Mouse (Mus musculus) midbrain, embryonic 13.5 days (tissue): ENCODE data around the gene Fbxo34. TPM values are rescaled to one million over a fixed set of nuclear protein-coding genes. Genes with fewer than 3 reads are reported as not detected.

Experiments used
- ATAC-seq: fragments of 200-750 bp; cut with Nextera tagmentation; 2 replicates; pipeline ENCODE4 v1.8.0; 2017; ENCODE audit warnings: mild to moderate bottlenecking, moderate TSS enrichment, moderate library complexity
- H3K27ac ChIP-seq: fragments of 300-500 bp; sonication (generic); 2 replicates; pipeline ENCODE4 v1.5.1; 2015; ENCODE audit warnings: inconsistent platforms, mild to moderate bottlenecking, moderate library complexity
- H3K27me3 ChIP-seq: fragments of 300-500 bp; sonication (generic); 2 replicates; pipeline ENCODE4 v1.6.1; 2015; ENCODE audit warnings: mild to moderate bottlenecking, inconsistent platforms
- H3K36me3 ChIP-seq: fragments of 300-500 bp; sonication (generic); 2 replicates; pipeline ENCODE4 v1.6.1; 2015; ENCODE audit warnings: mild to moderate bottlenecking, inconsistent platforms
- H3K4me1 ChIP-seq: fragments of 300-500 bp; sonication (generic); replicated peaks from 2 replicates; pipeline ENCODE4 v1.6.1; 2015; ENCODE audit warnings: inconsistent platforms
- H3K4me2 ChIP-seq: fragments of 300-500 bp; sonication (generic); replicated peaks from 2 replicates; pipeline ENCODE4 v1.6.1; 2015; ENCODE audit warnings: moderate library complexity, mild to moderate bottlenecking, inconsistent platforms
- H3K4me3 ChIP-seq: fragments of 300-500 bp; sonication (generic); replicated peaks from 2 replicates; pipeline ENCODE4 v1.5.1; 2015; ENCODE audit warnings: mild to moderate bottlenecking, inconsistent platforms
- H3K9ac ChIP-seq: fragments of 300-500 bp; sonication (generic); replicated peaks from 2 replicates; pipeline ENCODE4 v1.6.1; 2015; ENCODE audit warnings: mild to moderate bottlenecking, inconsistent platforms
- H3K9me3 ChIP-seq: fragments of 300-500 bp; sonication (generic); 2 replicates; pipeline ENCODE4 v1.6.1; 2016; ENCODE audit warnings: mild to moderate bottlenecking, inconsistent platforms
- WGBS: fragments of 180-500 bp; shearing (Covaris S2); methylation state at CpG from one replicate; pipeline ENCODE4 v1.1.7; 2015; 5-methylcytosine and 5-hydroxymethylcytosine counted together
- polyA plus RNA-seq: library from polyadenylated mRNA; unstranded; fragments of >200 nt; fragmentation: Nextera tagmentation; extraction: Ambion mirVana; gene quantifications from 2 replicates; pipeline ENCODE4 v1.2.1, GENCODE M21; 2015

The Fbxo34 gene
- polyA plus RNA-seq, 1 experiment from 2014 or later, result 24.9 TPM

DNA sequence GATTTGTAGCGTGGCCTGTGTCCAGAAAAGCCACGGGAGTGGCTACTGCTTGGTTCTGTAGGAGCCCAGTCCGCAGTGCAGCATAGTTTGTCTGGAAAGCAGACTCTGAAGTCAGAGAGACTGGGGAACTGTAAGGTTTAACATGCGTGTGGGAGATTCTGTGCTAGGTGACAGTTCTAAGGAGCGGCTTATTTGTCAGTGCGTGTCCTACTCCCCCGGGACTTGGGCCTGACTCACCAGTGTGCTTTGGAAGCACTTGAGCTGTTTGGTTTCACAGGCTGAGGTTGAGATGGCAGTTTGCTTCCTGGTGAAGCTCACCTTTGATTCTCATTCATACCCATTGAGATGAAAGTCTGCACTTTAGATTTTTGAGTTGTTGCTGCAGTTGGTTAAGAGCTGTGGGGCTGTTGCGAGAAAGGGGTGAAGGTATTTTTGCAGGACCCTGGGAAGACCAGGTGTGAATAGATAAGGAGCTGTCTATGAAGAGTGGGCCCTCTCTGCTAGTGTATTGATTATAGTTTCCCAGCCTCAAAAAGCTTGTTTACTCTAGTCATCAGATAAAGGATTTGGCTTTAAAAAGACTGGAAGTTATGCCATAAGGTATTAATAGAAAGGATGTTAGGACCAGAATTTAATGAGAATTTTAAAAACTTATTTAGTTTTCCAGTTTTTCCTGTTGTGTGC lies 24.5 kb downstream of the Fbxo34 start:
- WGBS, result 87% methylated on average over 8 of the region's 8 CpGs
- no peak for ATAC-seq
- no peak overlapping the region for H3K9ac ChIP-seq

DNA sequence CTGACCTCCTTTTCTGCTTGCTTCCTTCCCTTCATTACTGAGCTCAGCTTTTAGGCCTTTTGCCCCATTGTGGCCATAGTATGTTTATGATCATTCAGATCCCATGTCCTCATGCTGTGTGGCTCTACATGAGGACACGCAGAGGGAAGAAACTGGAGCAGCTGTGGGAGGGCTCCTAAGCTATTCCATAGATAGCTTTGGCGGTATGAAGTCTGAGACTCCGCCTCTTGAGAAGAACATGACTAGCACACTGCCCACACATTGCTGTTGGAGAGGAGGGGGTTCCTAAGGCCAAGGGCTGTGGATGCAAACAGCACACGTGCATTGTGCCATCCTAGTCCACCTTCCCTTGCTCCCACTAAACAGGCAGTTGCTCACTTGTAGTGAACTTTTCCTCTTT lies 26.0 kb downstream of the Fbxo34 start:
- Histone ChIP-seq H3K36me3 (no peaks in the 10 kb centered on the region; the same call in 1 of the 2 replicates), H3K4me3 (no peak overlapping the region), H3K9ac (no peak overlapping the region), H3K4me1 (peaks cover 18% of the 10 kb centered on the region), H3K27ac (no peak overlapping the region), H3K9me3 (no peaks in the 10 kb centered on the region), H3K27me3 (no peaks in the 10 kb centered on the region), H3K4me2 (no peak overlapping the region)
- no peak for ATAC-seq
- 94% methylated on average over 4 of the region's 4 CpGs for WGBS

More for the DNA sequence above, 24.5 kb downstream of the Fbxo34 start:
- Histone ChIP-seq H3K27me3 (no peaks in the 10 kb centered on the region), H3K9me3 (no peaks in the 10 kb centered on the region), H3K4me1 (peaks cover 18% of the 10 kb centered on the region), H3K4me2 (0 out of 2 replicates have a peak overlapping the region, but pooled peaks have one; percentile 3), H3K4me3 (no peak overlapping the region), H3K36me3 (no peaks in the 10 kb centered on the region; the same call in 1 of the 2 replicates), H3K27ac (no peak overlapping the region)

DNA sequence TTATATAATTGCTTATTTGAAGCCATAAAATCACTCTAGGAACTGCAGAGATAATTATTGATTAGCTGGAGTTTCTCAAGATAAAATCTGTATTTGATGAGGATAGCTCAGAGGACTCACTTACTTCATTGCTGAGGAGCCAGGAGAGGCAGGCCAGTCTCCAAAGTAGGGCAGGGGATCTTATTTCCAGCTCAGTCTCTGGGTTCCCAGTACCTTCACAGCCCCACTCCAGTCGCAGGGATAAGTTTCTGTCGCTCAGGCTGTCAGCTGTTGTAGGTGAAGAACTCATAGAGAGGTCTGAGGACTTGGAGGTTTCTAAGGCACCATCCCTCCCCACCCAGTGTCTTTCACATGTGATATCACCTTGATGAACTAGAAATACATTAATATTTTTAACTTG lies 27.5 kb downstream of the Fbxo34 start:
- H3K4me2 ChIP-seq, result no peak overlapping the region
- no peak overlapping the region for H3K9ac ChIP-seq
- H3K36me3 ChIP-seq, result no peaks in the 10 kb centered on the region; the same call in 1 of the 2 replicates
- H3K4me1 ChIP-seq, result peaks cover 18% of the 10 kb centered on the region
- H3K27ac ChIP-seq, result no peak overlapping the region
- 87% methylated on average over 2 of the region's 2 CpGs for whole genome bisulfite sequencing
- no peak for ATAC-seq
- no peaks in the 10 kb centered on the region for H3K27me3 ChIP-seq
- no peak overlapping the region for H3K4me3 ChIP-seq
- no peaks in the 10 kb centered on the region for H3K9me3 ChIP-seq

DNA sequence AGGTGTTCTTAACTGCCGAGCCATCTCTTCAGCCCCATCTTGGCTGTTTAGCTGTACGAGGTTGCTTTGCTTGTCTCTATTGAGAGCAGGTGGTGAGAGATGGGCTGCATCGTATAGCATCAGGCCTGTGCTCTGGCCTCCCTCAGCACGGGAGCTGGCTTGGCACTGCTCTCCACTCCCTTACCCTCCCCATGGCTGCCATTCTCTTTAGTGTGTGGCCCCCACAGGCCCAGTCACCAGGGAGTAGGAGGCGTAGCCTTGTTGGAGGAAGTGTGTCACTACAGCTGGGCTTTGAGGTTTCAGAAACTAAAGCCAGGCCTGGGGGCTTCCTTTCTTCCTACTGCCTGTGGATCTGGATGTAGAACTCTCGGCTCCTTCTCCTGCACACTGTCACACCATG lies 32.0 kb downstream of the Fbxo34 start:
- no peaks in the 10 kb centered on the region for H3K9me3 ChIP-seq
- no peak for ATAC-seq
- no peak overlapping the region for H3K9ac ChIP-seq
- H3K4me3 ChIP-seq, result no peak overlapping the region
- H3K27ac ChIP-seq, result no peak overlapping the region
- 92% methylated on average over 6 of the region's 6 CpGs for WGBS
- no peak overlapping the region for H3K4me2 ChIP-seq
- no peaks in the 10 kb centered on the region for H3K36me3 ChIP-seq
- H3K4me1 ChIP-seq, result no peaks in the 10 kb centered on the region
- H3K27me3 ChIP-seq, result no peaks in the 10 kb centered on the region

DNA sequence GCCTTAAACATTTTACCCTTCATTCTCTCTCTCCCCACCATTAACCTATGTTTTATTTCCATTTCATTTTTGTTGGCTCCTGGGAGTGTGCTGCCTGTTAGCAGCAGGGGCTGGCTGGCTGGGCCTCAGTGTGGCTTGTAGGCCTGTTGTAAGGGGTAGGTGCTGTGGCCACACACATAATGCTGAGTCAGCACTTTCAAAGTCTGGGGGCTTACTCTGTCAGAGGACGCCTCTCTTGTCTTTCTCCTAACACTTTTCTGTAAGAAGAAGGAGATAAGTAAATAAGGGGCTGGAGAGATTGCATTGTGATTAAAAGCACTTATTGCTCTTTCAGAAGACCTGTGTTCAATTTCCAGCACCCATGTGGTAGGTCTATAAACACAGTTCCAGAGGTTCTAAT lies 32.9 kb downstream of the Fbxo34 start:
- no peak for ATAC-seq
- H3K9me3 ChIP-seq, result no peaks in the 10 kb centered on the region
- H3K9ac ChIP-seq, result no peak overlapping the region
- WGBS, result 81% methylated on average over 1 of the region's 1 CpGs
- no peak overlapping the region for H3K4me2 ChIP-seq
- H3K36me3 ChIP-seq, result no peaks in the 10 kb centered on the region
- H3K27me3 ChIP-seq, result no peaks in the 10 kb centered on the region
- no peak overlapping the region for H3K4me3 ChIP-seq
- no peaks in the 10 kb centered on the region for H3K4me1 ChIP-seq
- H3K27ac ChIP-seq, result no peak overlapping the region

DNA sequence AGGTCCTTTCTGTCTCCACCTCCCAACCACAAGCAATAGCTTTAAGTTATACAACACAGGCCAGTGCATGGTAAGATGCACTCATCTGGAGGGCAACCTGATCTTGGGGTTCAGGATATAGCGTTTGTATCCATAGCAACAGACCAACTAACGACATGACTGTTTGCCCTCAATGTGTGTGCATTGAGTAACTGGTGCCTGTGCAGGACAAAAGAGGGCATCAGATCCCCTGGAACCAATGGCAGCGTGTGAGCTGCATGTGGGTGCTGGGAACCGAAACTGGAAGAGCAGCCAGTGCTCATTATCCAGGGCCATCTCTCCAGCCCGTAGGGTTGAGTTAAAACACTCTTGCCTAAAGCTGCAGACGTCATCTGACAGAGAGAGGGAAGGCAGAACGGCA lies 38.5 kb downstream of the Fbxo34 start:
- Histone ChIP-seq H3K27ac (no peak overlapping the region), H3K9ac (no peak overlapping the region), H3K9me3 (no peaks in the 10 kb centered on the region), H3K36me3 (no peaks in the 10 kb centered on the region), H3K4me1 (peaks cover 10% of the 10 kb centered on the region), H3K27me3 (no peaks in the 10 kb centered on the region), H3K4me2 (no peak overlapping the region), H3K4me3 (no peak overlapping the region)
- 55% methylated on average over 7 of the region's 7 CpGs for WGBS
- ATAC-seq, result no peak

DNA sequence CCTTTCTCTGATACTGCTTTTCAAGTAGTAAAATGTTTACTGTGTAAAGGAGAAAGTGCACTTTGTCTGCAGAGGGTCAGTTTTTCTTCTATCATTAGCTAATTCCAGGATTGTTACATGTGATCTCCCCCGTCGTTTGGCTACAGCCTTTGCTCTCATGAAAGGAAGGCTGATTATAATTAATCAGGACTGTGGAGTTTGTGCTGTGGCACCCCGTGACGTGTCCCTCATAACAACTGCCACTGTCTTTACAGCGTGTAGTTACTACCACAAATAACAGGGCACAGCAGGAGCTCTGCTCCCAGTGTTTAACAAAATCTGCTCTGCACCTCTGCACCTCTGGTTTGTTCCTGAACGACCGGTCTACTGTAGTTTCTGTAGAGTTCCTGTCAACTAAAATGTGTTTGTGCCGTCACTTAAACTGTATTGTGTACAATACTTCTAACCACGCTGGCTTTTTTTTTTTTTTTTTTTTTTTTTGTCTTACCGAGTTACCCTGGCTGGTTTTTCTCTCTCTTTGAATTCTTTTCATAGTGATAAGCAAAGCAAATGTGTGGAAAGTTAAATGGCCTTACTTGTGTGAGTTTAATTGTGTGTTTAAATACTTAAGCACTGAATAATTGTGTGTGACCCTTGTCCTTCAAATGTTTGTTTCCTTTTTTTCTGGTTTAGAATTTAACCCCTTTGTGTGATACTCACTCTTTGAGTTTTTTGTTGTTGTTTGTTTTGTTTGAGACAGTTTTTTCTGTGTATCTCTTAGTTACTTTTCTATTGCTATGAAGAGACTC lies 39.3 kb downstream of the Fbxo34 start:
- Histone ChIP-seq H3K27ac (no peak overlapping the region), H3K4me3 (no peak overlapping the region), H3K4me1 (peaks cover 10% of the 10 kb centered on the region), H3K4me2 (no peak overlapping the region), H3K9ac (no peak overlapping the region), H3K36me3 (no peaks in the 10 kb centered on the region), H3K9me3 (no peaks in the 10 kb centered on the region), H3K27me3 (no peaks in the 10 kb centered on the region)
- ATAC-seq, result no peak
- WGBS, result 40% methylated on average over 10 of the region's 10 CpGs

DNA sequence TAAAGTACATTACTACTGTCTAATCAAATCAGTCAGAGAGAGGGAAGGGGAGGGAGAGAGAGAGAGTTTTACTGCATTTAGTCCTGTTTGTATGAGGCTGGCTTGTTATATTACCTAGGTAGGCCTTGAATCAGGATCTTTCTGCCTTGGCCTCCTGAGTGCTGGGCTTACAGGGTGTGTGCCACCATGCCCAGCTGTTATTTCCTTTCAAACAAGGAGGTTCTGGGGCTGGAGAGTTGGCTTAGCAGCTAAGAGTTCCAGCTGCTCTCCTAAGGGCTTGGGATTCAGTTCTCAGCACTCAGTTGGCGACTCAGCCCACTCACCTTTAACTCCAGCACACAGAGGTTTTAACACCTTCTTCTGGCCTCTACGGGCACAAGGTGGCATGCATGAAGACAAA lies 40.5 kb downstream of the Fbxo34 start:
- no peak overlapping the region for H3K4me3 ChIP-seq
- H3K9me3 ChIP-seq, result no peaks in the 10 kb centered on the region
- H3K4me2 ChIP-seq, result no peak overlapping the region
- no peak for ATAC-seq
- no peak overlapping the region for H3K27ac ChIP-seq
- peaks cover 10% of the 10 kb centered on the region for H3K4me1 ChIP-seq
- WGBS, result 95% methylated on average over 2 of the region's 2 CpGs
- no peaks in the 10 kb centered on the region for H3K36me3 ChIP-seq
- no peaks in the 10 kb centered on the region for H3K27me3 ChIP-seq
- H3K9ac ChIP-seq, result no peak overlapping the region

DNA sequence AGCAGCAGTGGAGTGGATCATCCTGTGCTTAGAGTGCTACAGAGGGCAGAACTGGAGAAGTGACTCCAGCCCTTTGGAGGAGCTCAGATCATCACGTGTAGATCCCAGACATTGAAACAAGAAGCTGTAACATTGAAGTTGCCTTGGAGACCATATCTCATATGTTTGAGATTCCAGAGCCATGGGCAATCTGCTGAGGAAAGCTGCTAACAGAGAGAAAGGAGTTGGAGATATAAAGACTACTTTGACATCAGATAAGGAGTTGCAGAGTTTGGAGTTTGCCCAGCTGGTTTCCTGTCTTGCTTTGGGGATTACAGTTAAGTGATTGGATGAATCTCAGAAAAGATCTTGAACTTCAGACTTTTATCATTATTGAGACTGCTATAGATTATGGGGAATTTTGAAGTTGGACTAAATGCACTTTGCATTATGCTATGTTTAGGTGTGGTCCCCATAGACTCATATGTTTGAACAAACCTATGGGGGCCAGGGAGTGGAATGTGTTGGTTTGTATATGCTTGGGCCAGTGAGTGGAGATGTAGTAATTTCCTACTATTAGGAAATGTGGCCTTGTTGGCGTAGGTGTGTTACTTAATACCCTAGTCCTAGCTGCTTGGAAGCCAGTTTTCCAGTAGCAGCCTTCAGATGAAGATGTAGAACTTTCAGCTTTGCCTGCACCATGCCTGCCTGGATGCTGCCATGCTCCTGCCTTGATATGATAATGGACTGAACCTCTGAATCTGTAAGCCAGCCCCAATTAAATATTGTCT lies 43.6 kb downstream of the Fbxo34 start:
- Histone ChIP-seq H3K4me1 (peaks cover 11% of the 10 kb centered on the region), H3K27ac (no peak overlapping the region), H3K9me3 (no peaks in the 10 kb centered on the region), H3K4me2 (no peak overlapping the region), H3K4me3 (no peak overlapping the region), H3K9ac (no peak overlapping the region), H3K27me3 (no peaks in the 10 kb centered on the region), H3K36me3 (no peaks in the 10 kb centered on the region)
- ATAC-seq, result no peak
- 95% methylated on average over 2 of the region's 2 CpGs for WGBS

DNA sequence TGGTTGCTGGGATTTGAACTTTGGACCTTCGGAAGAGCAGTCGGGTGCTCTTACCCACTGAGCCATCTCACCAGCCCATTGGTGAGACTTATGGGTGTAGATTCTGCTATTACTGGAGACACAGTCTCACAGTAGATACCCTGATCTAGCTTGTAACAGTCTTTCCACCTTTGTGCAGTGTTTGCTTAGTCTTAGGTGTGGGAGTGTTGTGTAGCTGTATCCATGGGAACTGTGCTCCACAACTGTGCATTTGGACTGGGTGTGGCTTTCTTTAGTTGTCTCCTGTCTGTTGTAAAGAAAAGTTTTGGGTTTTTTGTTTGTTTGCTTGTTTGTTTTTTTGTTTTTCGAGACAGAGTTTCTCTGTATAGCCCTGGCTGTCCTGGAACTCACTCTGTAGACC lies 45.7 kb downstream of the Fbxo34 start:
- no peaks in the 10 kb centered on the region for H3K9me3 ChIP-seq
- H3K27ac ChIP-seq, result no peak overlapping the region
- no peaks in the 10 kb centered on the region for H3K27me3 ChIP-seq
- WGBS, result 99% methylated on average over 3 of the region's 3 CpGs
- H3K4me3 ChIP-seq, result no peak overlapping the region
- no peak overlapping the region for H3K4me2 ChIP-seq
- H3K36me3 ChIP-seq, result no peaks in the 10 kb centered on the region
- no peak for ATAC-seq
- no peak overlapping the region for H3K9ac ChIP-seq
- 0 out of 2 replicates have a peak, but pooled peaks cover 4% of the 10 kb centered on the region for H3K4me1 ChIP-seq

DNA sequence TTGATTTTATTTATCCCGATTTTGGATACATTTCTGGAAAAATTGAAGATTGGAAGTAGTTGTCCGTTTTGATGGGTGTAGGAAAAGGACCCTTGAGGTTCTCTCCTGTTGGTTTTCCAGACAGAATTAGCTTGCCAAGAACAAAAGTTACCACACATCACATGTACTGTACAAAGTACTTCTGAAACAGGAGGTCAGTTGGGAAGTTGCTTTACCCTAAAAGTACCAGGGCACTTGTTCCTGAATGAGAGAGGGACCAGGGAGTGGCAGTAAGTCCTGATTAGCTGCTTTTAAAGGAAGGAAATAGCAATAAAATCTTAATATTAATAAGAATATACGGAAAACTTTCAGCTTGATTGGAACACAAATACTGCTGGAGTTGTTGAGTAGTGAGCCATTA lies 46.9 kb downstream of the Fbxo34 start:
- Histone ChIP-seq H3K36me3 (no peaks in the 10 kb centered on the region), H3K27ac (no peak overlapping the region), H3K9me3 (no peaks in the 10 kb centered on the region), H3K4me1 (0 out of 2 replicates have a peak, but pooled peaks cover 4% of the 10 kb centered on the region), H3K27me3 (no peaks in the 10 kb centered on the region), H3K4me2 (no peak overlapping the region), H3K9ac (no peak overlapping the region), H3K4me3 (no peak overlapping the region)
- ATAC-seq, result no peak
- whole genome bisulfite sequencing, result 78% methylated on average over 3 of the region's 3 CpGs

DNA sequence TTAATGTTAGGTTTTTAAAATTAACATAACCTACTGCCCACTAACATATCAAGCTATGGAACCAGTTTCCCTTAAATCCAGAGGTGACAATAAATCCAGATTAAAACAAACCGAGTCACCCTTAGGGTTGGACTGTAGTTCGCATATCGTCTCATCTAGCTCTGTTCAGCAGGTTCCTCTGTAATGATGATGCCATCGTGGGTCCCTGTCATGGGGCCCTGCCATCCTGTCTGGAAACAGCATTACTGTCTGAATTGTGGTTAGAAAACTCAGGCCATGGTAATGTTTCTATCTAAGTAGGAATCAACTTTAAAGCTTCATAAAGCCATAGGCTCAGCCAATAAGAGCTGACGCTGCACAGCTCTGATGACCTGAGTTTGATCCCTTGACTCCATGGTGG lies 48.4 kb downstream of the Fbxo34 start:
- H3K9ac ChIP-seq, result no peak overlapping the region
- H3K9me3 ChIP-seq, result no peaks in the 10 kb centered on the region
- no peak overlapping the region for H3K4me3 ChIP-seq
- H3K4me1 ChIP-seq, result 0 out of 2 replicates have a peak, but pooled peaks cover 4% of the 10 kb centered on the region
- H3K27ac ChIP-seq, result no peak overlapping the region
- H3K4me2 ChIP-seq, result no peak overlapping the region
- 58% methylated on average over 5 of the region's 5 CpGs for WGBS
- H3K36me3 ChIP-seq, result no peaks in the 10 kb centered on the region
- H3K27me3 ChIP-seq, result no peaks in the 10 kb centered on the region
- ATAC-seq, result no peak
